Mouse (Mus musculus): ENCODE results near the gene Mmp23.

Gene Mmp23

DNA sequence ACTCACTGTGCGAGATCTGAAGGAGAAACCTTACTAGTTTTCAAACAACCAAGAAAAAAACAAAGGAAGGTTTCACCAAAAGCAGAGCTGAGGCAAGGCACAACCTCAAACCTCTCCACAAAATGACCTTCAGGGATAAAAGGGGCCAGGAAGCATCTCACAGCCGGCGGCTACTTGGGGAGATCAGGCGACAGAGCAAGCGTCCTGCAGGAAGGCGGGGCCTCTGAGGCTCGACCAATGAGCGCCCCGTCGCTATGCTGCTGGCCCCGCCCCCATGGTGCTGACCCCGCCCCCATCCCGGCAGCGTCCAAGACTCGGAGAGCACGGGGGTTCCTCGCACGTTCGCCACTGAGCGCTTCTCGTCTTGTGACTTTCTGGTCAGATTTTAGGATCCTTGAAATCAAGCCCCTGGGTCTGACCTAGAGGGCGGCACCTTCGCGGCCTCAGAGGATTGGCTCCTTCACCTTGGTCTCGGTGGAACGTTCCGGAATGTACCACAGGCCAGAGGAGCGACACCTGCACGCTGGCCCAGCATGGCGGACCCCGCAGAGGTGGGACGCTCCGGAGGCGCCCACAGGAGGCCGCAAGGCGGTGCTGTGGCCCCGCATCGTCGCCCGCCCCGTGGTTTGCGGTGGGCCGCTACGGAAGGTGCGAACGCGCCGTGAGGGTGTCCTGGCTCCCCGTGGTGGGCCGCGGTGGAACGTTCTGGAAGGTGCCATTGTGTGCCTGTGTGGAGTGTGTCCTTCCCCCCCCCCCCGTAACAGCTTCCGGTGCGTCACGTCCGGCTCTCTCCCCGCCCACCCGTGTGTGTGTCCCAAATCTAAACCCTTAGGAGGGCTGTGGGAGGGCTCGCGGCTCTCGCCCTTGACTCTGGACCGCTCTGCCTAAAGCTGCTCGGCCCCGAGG, 51.8 kb downstream of the Mmp23 start, which contains the start of gene Slc35e2:
TSS of gene Slc35e2 (plus strand) at position 326 of the 906 bp plus-strand sequence.
- peak; percentile 89 for DNase-seq (ENCODE audit: low spot score)

All from T-cell, adult 2 months (primary cell).